Mouse (Mus musculus) erythroblast, embryonic 14.5 days (primary cell): ENCODE measurements around the gene Abi2.

Source experiments
- GATA1 ChIP-seq: IDR thresholded peaks from 2 replicates; pipeline ENCODE4 v1.6.1; 2012; ENCODE audit warnings: low read length, inconsistent platforms, mixed read lengths
- TAL1 ChIP-seq: IDR thresholded peaks from 3 replicates; pipeline ENCODE4 v1.6.1; 2012; ENCODE audit warnings: low read length, inconsistent platforms, mixed read lengths

GRCm38 (mm10) chr1:60503456-60503855, 94.0 kb downstream of the Abi2 start:
- no peak for TF ChIP-seq GATA1
- no peak for TF ChIP-seq TAL1
